Mouse (Mus musculus) lung, embryonic 14.5 days (tissue): ENCODE results near the gene Zbtb4. TPM values are rescaled to one million over a fixed set of nuclear protein-coding genes. Genes with fewer than 3 reads are reported as not detected.

Experiments used
- ATAC-seq: fragments of 200-750 bp; cut with Nextera tagmentation; 2 replicates; pipeline ENCODE4 v1.8.0; 2017; ENCODE audit warnings: mild to moderate bottlenecking, moderate TSS enrichment, moderate library complexity; ENCODE audit not compliant: insufficient read depth
- DNase-seq: peaks from one replicate; pipeline ENCODE4 v3.0.0-alpha.2; 2015
- H3K27ac ChIP-seq: fragments of 300-500 bp; sonication (generic); 2 replicates; pipeline ENCODE4 v1.5.1; 2014; ENCODE audit warnings: low read depth, mild to moderate bottlenecking, moderate library complexity
- H3K27me3 ChIP-seq: fragments of 300-500 bp; sonication (generic); 2 replicates; pipeline ENCODE4 v1.6.1; 2014; ENCODE audit warnings: low read length, control low read depth; ENCODE audit not compliant: insufficient read depth
- H3K36me3 ChIP-seq: fragments of 300-500 bp; sonication (generic); 2 replicates; pipeline ENCODE4 v1.6.1; 2014; ENCODE audit warnings: control low read depth; ENCODE audit not compliant: insufficient read depth
- H3K4me1 ChIP-seq: fragments of 300-500 bp; sonication (generic); 2 replicates; pipeline ENCODE4 v1.6.1; 2014; ENCODE audit warnings: antibody characterized with exemption, control low read depth; ENCODE audit not compliant: insufficient read depth
- H3K4me2 ChIP-seq: fragments of 300-500 bp; sonication (generic); 2 replicates; pipeline ENCODE4 v1.6.1; 2014; ENCODE audit warnings: mild to moderate bottlenecking
- H3K4me3 ChIP-seq: fragments of 300-500 bp; sonication (generic); 2 replicates; pipeline ENCODE4 v1.5.1; 2014; ENCODE audit warnings: low read depth, low read length
- H3K9ac ChIP-seq: fragments of 300-500 bp; sonication (generic); 2 replicates; pipeline ENCODE4 v1.6.1; 2014
- H3K9me3 ChIP-seq: fragments of 300-500 bp; sonication (generic); 2 replicates; pipeline ENCODE4 v1.6.1; 2016; ENCODE audit warnings: low read depth, low read length, control low read depth
- CTCF ChIP-seq: IDR thresholded peaks from 2 replicates; pipeline ENCODE4 v1.5.1; 2016; ENCODE audit warnings: antibody characterized with exemption, low read depth
- WGBS: fragments of 180-500 bp; shearing (Covaris S2); extraction: QIAGEN DNeasy Blood & Tissue Kit; methylation state at CpG from one replicate; pipeline ENCODE4 v1.1.7; 2014; 5-methylcytosine and 5-hydroxymethylcytosine counted together
- polyA plus RNA-seq: library from polyadenylated mRNA; unstranded; fragments of >200 nt; fragmentation: Nextera tagmentation; extraction: Ambion mirVana; gene quantifications from 2 replicates; pipeline ENCODE4 v1.2.1, GENCODE M21; 2014

The Zbtb4 gene
- polyA plus RNA-seq, 1 experiment from 2014 or later, result 2.5 TPM

- ATAC-seq, result no peak
- Histone ChIP-seq H3K4me3 (peak overlapping the region; percentile 52), H3K9me3 (no peaks in the 10 kb centered on the region), H3K9ac (peak overlapping the region; percentile 55; the same call in 1 of the 2 replicates), H3K36me3 (no peaks in the 10 kb centered on the region), H3K4me1 (peaks cover 43% of the 10 kb centered on the region), H3K4me2 (peak overlapping the region; percentile 97), H3K27me3 (peaks cover 37% of the 10 kb centered on the region), H3K27ac (peak overlapping the region; percentile 71; the same call in 1 of the 2 replicates)
- no peak for TF ChIP-seq CTCF
- under 1% methylated on average over 11 of the region's 11 CpGs for WGBS
- peak; percentile 53 for DNase-seq
Observed at GRCm38 (mm10) chr11:69800138-69800391, 34.4 kb downstream of the Zbtb4 start.

DNA sequence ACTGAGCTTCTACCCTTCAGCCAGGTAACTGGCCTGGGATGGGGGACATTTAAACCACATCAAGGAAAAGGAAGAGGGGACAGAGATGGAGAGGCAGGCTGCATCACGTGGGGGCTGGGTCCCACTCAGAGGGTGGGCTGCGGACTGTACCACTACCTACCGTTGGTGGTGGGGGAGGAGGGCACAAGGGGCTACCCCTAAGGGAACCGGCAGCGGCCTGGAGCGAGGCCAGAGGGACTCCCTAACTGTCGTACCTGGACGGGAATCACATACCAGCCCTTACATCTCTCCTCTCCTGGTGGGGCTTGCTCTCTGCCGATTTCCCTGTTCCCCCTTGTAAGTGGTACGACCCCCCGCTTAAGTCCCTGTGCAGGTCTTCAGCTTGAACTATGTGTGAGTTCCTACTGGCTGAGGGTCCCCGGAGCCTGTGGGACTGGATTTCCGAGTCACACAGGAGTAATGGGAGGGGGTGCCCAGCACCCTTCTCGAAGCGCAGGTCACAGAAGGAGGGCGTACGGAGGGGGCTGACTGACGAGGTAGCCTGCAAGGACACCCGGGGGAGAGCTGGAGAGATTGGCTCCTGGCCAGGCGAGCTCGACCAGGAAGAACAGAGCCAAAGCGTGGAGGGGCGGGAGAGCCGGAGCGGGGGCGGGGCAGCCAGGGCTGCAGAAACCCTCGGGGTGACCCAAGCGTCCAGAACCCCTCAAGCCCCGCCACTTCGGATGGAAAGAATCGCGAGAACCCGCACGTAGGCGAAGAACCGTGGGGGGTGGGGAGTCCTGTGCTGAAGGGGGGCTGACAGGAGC, 34.9 kb downstream of the Zbtb4 start:
- H3K4me1 ChIP-seq, result peaks cover 43% of the 10 kb centered on the region
- no peaks in the 10 kb centered on the region for H3K36me3 ChIP-seq
- peak overlapping the region; percentile 55 for H3K9ac ChIP-seq
- WGBS, result under 1% methylated on average over 35 of the region's 36 CpGs
- peak overlapping the region; percentile 97 for H3K4me2 ChIP-seq
- no peaks in the 10 kb centered on the region for H3K9me3 ChIP-seq
- peak; percentile 55 for ATAC-seq
- peak overlapping the region; percentile 71 for H3K27ac ChIP-seq
- peak; percentile 85 for DNase-seq
- peaks cover 42% of the 10 kb centered on the region for H3K27me3 ChIP-seq
- TF ChIP-seq CTCF, result no peak
- H3K4me3 ChIP-seq, result peak overlapping the region; percentile 52

- H3K27me3 ChIP-seq, result peaks cover 45% of the 10 kb centered on the region
Observed at GRCm38 (mm10) chr11:69801379-69801977, 35.8 kb downstream of the Zbtb4 start, which contains the start of gene Fgf11. Fgf11 (minus strand) TSS chr11:69801857.

GRCm38 (mm10) chr11:69802648-69803105, 37.0 kb downstream of the Zbtb4 start:
- peaks cover 45% of the 10 kb centered on the region for H3K27me3 ChIP-seq
- ATAC-seq, result peak; percentile 13; the same call in 1 of the 2 replicates

More at GRCm38 (mm10) chr11:69801379-69801977, 35.8 kb downstream of the Zbtb4 start, which contains the start of gene Fgf11:
- H3K9me3 ChIP-seq, result no peaks in the 10 kb centered on the region
- peak within 1 kb of the TSS; percentile 52 for H3K4me3 ChIP-seq
- under 1% methylated on average over 33 of the region's 33 CpGs for WGBS
- no peak for TF ChIP-seq CTCF
- peak within 1 kb of the TSS; percentile 71 for H3K27ac ChIP-seq
- H3K4me1 ChIP-seq, result peaks cover 40% of the 10 kb centered on the region
- peak within 1 kb of the TSS; percentile 55 for H3K9ac ChIP-seq
- H3K36me3 ChIP-seq, result no peaks in the 10 kb centered on the region
- ATAC-seq (no peak), DNase-seq (no peak)
- H3K4me2 ChIP-seq, result peak within 1 kb of the TSS; percentile 97

GRCm38 (mm10) chr11:69803328-69803727, 37.6 kb downstream of the Zbtb4 start:
- H3K36me3 ChIP-seq, result no peaks in the 10 kb centered on the region
- DNase-seq, result no peak
- H3K4me2 ChIP-seq, result peak overlapping the region; percentile 97
- 3% methylated on average over 12 of the region's 12 CpGs for WGBS
- H3K27ac ChIP-seq, result 0 out of 2 replicates have a peak overlapping the region, but pooled peaks have one; percentile 12
- H3K9ac ChIP-seq, result peak overlapping the region; percentile 54
- H3K4me1 ChIP-seq, result peaks cover 40% of the 10 kb centered on the region
- TF ChIP-seq CTCF, result no peak
- H3K4me3 ChIP-seq, result peak overlapping the region; percentile 52
- peak; percentile 8; the same call in 1 of the 2 replicates for ATAC-seq
- H3K27me3 ChIP-seq, result peaks cover 45% of the 10 kb centered on the region
- H3K9me3 ChIP-seq, result no peaks in the 10 kb centered on the region

More at GRCm38 (mm10) chr11:69802648-69803105, 37.0 kb downstream of the Zbtb4 start:
- Histone ChIP-seq H3K9ac (peak overlapping the region; percentile 55), H3K36me3 (no peaks in the 10 kb centered on the region), H3K4me3 (peak overlapping the region; percentile 52), H3K27ac (no peak overlapping the region), H3K4me2 (peak overlapping the region; percentile 97), H3K9me3 (no peaks in the 10 kb centered on the region), H3K4me1 (peaks cover 40% of the 10 kb centered on the region)
- 0% methylated on average over 32 of the region's 33 CpGs for WGBS
- DNase-seq, result peak; percentile 88
- TF ChIP-seq CTCF, result no peak

DNA sequence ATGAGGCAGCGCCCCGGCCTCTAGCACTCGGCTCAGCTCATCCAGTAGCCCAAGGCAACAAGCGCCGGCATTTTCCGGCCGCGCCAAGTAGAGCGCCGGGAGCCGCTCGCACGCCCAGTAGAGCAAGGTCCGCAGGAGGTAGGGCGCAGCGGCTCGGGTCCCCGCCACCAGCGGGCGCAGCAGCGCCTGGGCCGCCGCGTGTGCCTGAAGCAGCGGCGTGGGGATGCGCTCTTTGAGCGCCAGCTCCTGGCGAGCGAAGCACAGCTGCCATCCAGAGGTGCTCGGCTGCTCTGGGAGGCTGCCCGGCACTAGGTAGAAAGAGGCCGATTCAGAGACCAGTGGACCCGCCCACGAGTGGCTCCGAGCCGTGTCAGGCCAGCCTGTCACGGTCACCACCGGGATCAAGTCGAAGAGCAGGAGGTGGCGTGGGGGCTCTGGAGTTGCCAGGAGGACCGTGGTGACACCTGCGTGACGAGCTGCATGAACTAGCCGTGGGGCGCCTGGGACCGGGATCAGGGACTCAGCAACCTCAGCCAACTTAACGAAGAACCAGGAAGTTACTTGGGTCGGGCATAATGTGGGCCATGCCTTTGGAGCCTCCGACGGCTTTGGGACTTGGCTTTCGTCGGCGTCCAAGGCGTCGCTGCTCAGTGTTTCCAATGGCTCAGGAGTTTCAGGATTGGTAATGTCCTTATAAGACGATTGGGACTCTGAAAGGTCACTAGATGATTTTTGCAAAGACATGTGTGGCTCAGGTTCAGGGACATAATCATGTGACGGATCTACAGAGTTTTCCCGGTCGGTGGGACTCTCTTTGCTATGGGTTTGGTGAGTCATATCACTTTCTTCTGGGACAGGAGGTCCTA, 38.3 kb downstream of the Zbtb4 start:
- TF ChIP-seq CTCF, result peak; percentile 51
- Histone ChIP-seq H3K27me3 (peaks cover 45% of the 10 kb centered on the region), H3K9me3 (no peaks in the 10 kb centered on the region), H3K4me3 (peak overlapping the region; percentile 52), H3K36me3 (no peaks in the 10 kb centered on the region), H3K4me2 (peak overlapping the region; percentile 97), H3K9ac (peak overlapping the region; percentile 54), H3K27ac (0 out of 2 replicates have a peak overlapping the region, but pooled peaks have one; percentile 6), H3K4me1 (peaks cover 38% of the 10 kb centered on the region)
- peak; percentile 88 for DNase-seq
- ATAC-seq, result peak; percentile 62
- WGBS, result 2% methylated on average over 60 of the region's 60 CpGs
